Mouse (Mus musculus) cerebellum, adult 2 months (tissue): ENCODE results near the gene Hectd4. TPM values are rescaled to one million over a fixed set of nuclear protein-coding genes. Genes with fewer than 3 reads are reported as not detected.
"Not testable (repeated sequence)": the region's sequence is repeated elsewhere in the genome, so short reads cannot be mapped to it uniquely, and the experiment has no call there.

ENCODE experiments used
- DNase-seq, 2 experiments: peaks; one replicate each; pipeline ENCODE4 v3.0.0; 2021
- H3K27ac ChIP-seq: fragments of 200-500 bp; 2 replicates; pipeline ENCODE4 v1.5.1; 2012; ENCODE audit warnings: low read length, control low read depth, inconsistent platforms; ENCODE audit not compliant: insufficient read depth
- H3K27me3 ChIP-seq: fragments of 200-500 bp; 2 replicates; pipeline ENCODE4 v1.6.1; 2012; ENCODE audit warnings: inconsistent platforms, mild to moderate bottlenecking, low read length, moderate library complexity; ENCODE audit not compliant: control insufficient read depth, insufficient read depth
- H3K4me1 ChIP-seq: fragments of 200-500 bp; 2 replicates; pipeline ENCODE4 v1.6.1; 2011; ENCODE audit warnings: low read length; ENCODE audit not compliant: control insufficient read depth, insufficient read depth
- H3K4me3 ChIP-seq: fragments of 200-500 bp; replicated peaks from 2 replicates; pipeline ENCODE3; 2011; ENCODE audit warnings: mild to moderate bottlenecking, low read depth, low read length, control low read depth; ENCODE audit not compliant: insufficient read depth
- CTCF ChIP-seq: fragments of 200-500 bp; IDR thresholded peaks from 2 replicates; pipeline ENCODE4 v1.5.1; 2011; ENCODE audit warnings: low read depth, mild to moderate bottlenecking, control low read depth, low read length, moderate library complexity, borderline replicate concordance; ENCODE audit not compliant: insufficient read depth
- POLR2A ChIP-seq: fragments of 200-500 bp; IDR thresholded peaks from 2 replicates; pipeline ENCODE4 v1.6.1; 2011; ENCODE audit warnings: low read length, control low read depth, borderline replicate concordance; ENCODE audit not compliant: insufficient read depth
- WGBS: fragments of 180-500 bp; shearing (Covaris S2); methylation state at CpG from one replicate; pipeline ENCODE4 v1.1.7; 2018; 5-methylcytosine and 5-hydroxymethylcytosine counted together
- polyA plus RNA-seq: library from polyadenylated mRNA; depleted of rRNA; stranded (reverse); fragments of >200 nt; gene quantifications from 2 replicates; pipeline ENCODE4 v1.2.3, GENCODE M21; 2012

The Hectd4 gene
- polyA plus RNA-seq, 1 experiment: 81.2 TPM

- no peaks in the 10 kb centered on the region for H3K4me1 ChIP-seq
- no peak for DNase-seq
- no peak for TF ChIP-seq POLR2A
- no peak for TF ChIP-seq CTCF
- H3K27ac ChIP-seq: no peak overlapping the region
- WGBS: 87% methylated on average over 1 of the region's 1 CpGs
- no peak overlapping the region for H3K4me3 ChIP-seq
- H3K27me3 ChIP-seq: no peaks in the 10 kb centered on the region
Observed at GRCm38 (mm10) chr5:121210601-121210924, 9.5 kb upstream of the Hectd4 start.

GRCm38 (mm10) chr5:121212108-121212507, 7.9 kb upstream of the Hectd4 start:
- Histone ChIP-seq H3K4me3 (no peak overlapping the region), H3K4me1 (no peaks in the 10 kb centered on the region), H3K27me3 (no peaks in the 10 kb centered on the region), H3K27ac (no peak overlapping the region)
- 89% methylated on average over 6 of the region's 6 CpGs for whole genome bisulfite sequencing
- no peak for DNase-seq
- TF ChIP-seq POLR2A: no peak
- TF ChIP-seq CTCF: no peak

- Histone ChIP-seq H3K4me3 (no peak overlapping the region), H3K4me1 (no peaks in the 10 kb centered on the region; the same call in 1 of the 2 replicates), H3K27ac (no peak overlapping the region), H3K27me3 (no peaks in the 10 kb centered on the region)
- DNase-seq: no peak
- whole genome bisulfite sequencing: 58% methylated on average over 7 of the region's 7 CpGs
- TF ChIP-seq POLR2A (no peak), CTCF (no peak)
Observed at GRCm38 (mm10) chr5:121214707-121215106, 5.3 kb upstream of the Hectd4 start.

GRCm38 (mm10) chr5:121215380-121216125, 4.5 kb upstream of the Hectd4 start:
- peak; percentile 67 to 79 for DNase-seq
- Histone ChIP-seq H3K4me1 (no peaks in the 10 kb centered on the region; the same call in 1 of the 2 replicates), H3K27ac (no peak overlapping the region), H3K27me3 (no peaks in the 10 kb centered on the region), H3K4me3 (no peak overlapping the region)
- WGBS: 51% methylated on average over 13 of the region's 13 CpGs
- TF ChIP-seq POLR2A (no peak), CTCF (peak; percentile 95)

GRCm38 (mm10) chr5:121216126-121216446, 3.9 kb upstream of the Hectd4 start:
- H3K27me3 ChIP-seq: no peaks in the 10 kb centered on the region
- DNase-seq: no peak
- 51% methylated on average over 12 of the region's 12 CpGs for WGBS
- TF ChIP-seq CTCF: no peak
- no peak for TF ChIP-seq POLR2A
- H3K4me1 ChIP-seq: no peaks in the 10 kb centered on the region; the same call in 1 of the 2 replicates
- no peak overlapping the region for H3K4me3 ChIP-seq
- H3K27ac ChIP-seq: no peak overlapping the region

GRCm38 (mm10) chr5:121216584-121217312, 3.3 kb upstream of the Hectd4 start:
- WGBS: 89% methylated on average over 9 of the region's 9 CpGs
- H3K4me1 ChIP-seq: not testable (repeated sequence)

GRCm38 (mm10) chr5:121217313-121217634, 2.7 kb upstream of the Hectd4 start:
- no peak overlapping the region for H3K4me3 ChIP-seq
- H3K27me3 ChIP-seq: no peaks in the 10 kb centered on the region
- DNase-seq: no peak
- H3K27ac ChIP-seq: no peak overlapping the region
- no peaks in the 10 kb centered on the region; the same call in 1 of the 2 replicates for H3K4me1 ChIP-seq
- TF ChIP-seq CTCF (no peak), POLR2A (no peak)
- WGBS: 93% methylated on average over 2 of the region's 2 CpGs

More at GRCm38 (mm10) chr5:121216584-121217312, 3.3 kb upstream of the Hectd4 start:
- H3K27ac ChIP-seq, H3K27me3 ChIP-seq, DNase-seq, H3K4me3 ChIP-seq: not testable (repeated sequence)

GRCm38 (mm10) chr5:121219190-121219589, 829 bp upstream of the Hectd4 start:
- peaks cover 2% of the 10 kb centered on the region; the same call in 1 of the 2 replicates for H3K4me1 ChIP-seq
- no peaks in the 10 kb centered on the region for H3K27me3 ChIP-seq
- no peak overlapping the region for H3K4me3 ChIP-seq
- no peak overlapping the region for H3K27ac ChIP-seq
- no peak for DNase-seq
- TF ChIP-seq POLR2A: no peak
- no peak for TF ChIP-seq CTCF
- 74% methylated on average over 1 of the region's 1 CpGs for WGBS
